Mouse (Mus musculus) lung, embryonic 16.5 days (tissue): ENCODE measurements around the gene Helz. TPM values are rescaled to one million over a fixed set of nuclear protein-coding genes. Genes with fewer than 3 reads are reported as not detected.
A peak's percentile ranks its signal among the peaks of the same experiment; 100 is the strongest.

ENCODE experiments used
- ATAC-seq: fragments of 200-750 bp; cut with Nextera tagmentation; 2 replicates; pipeline ENCODE4 v1.8.0; 2017; ENCODE audit warnings: low read depth, mild to moderate bottlenecking, moderate library complexity
- H3K27ac ChIP-seq: fragments of 300-500 bp; sonication (generic); 2 replicates; pipeline ENCODE4 v1.5.1; 2014; ENCODE audit warnings: mild to moderate bottlenecking, control low read depth, low read length
- H3K27me3 ChIP-seq: fragments of 300-500 bp; sonication (generic); 2 replicates; pipeline ENCODE4 v1.6.1; 2014; ENCODE audit warnings: low read depth, low read length, mixed read lengths; ENCODE audit not compliant: control insufficient read depth, insufficient read depth
- H3K36me3 ChIP-seq: fragments of 300-500 bp; sonication (generic); 2 replicates; pipeline ENCODE4 v1.6.1; 2014; ENCODE audit warnings: low read length; ENCODE audit not compliant: control insufficient read depth, insufficient read depth
- H3K4me1 ChIP-seq: fragments of 300-500 bp; sonication (generic); replicated peaks from 2 replicates; pipeline ENCODE4 v1.6.1; 2014; ENCODE audit warnings: low read length, mixed read lengths; ENCODE audit not compliant: control insufficient read depth, insufficient read depth
- H3K4me2 ChIP-seq: fragments of 300-500 bp; sonication (generic); 2 replicates; pipeline ENCODE4 v1.6.1; 2014; ENCODE audit warnings: low read depth, low read length, control low read depth
- H3K4me3 ChIP-seq: fragments of 300-500 bp; sonication (generic); 2 replicates; pipeline ENCODE4 v1.5.1; 2014; ENCODE audit warnings: mild to moderate bottlenecking, low read length, control low read depth
- H3K9ac ChIP-seq: fragments of 300-500 bp; sonication (generic); 2 replicates; pipeline ENCODE4 v1.6.1; 2014; ENCODE audit warnings: low read length, control low read depth
- H3K9me3 ChIP-seq: fragments of 300-500 bp; sonication (generic); 2 replicates; pipeline ENCODE4 v1.6.1; 2016; ENCODE audit warnings: low read length; ENCODE audit not compliant: control insufficient read depth
- WGBS: fragments of 180-500 bp; shearing (Covaris S2); extraction: QIAGEN DNeasy Blood & Tissue Kit; methylation state at CpG from one replicate; pipeline ENCODE4 v1.1.7; 2014; 5-methylcytosine and 5-hydroxymethylcytosine counted together
- polyA plus RNA-seq: library from polyadenylated mRNA; unstranded; fragments of >200 nt; fragmentation: Nextera tagmentation; extraction: Ambion mirVana; gene quantifications from 2 replicates; pipeline ENCODE4 v1.2.1, GENCODE M21; 2015

Gene Helz
- polyA plus RNA-seq, 1 experiment from 2014 or later: 21.3 TPM

DNA sequence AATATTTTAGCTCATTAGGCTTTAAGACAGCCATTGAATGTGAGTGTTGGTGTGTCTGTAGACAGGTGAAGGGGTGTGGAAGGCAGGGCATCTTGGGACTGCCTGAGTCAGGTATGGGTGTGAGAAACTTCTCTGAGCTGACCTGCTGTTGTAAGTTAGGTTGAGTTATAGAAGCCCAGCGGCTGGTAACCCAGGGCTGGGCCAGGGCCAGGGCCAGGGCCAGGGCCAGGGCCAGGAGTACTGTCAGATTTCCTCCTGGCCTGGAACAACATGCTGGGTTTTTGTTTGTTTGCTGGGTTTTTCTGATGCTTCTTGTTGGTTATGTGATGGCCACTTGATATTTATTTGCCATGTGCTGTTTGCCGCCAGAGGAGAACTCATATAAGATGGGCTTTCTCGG is 76.9 kb downstream of the Helz start:
- Histone ChIP-seq H3K9me3 (no peaks in the 10 kb centered on the region), H3K36me3 (peaks cover 12% of the 10 kb centered on the region; the same call in 1 of the 2 replicates), H3K9ac (no peak overlapping the region), H3K27ac (no peak overlapping the region), H3K4me2 (no peak overlapping the region), H3K4me1 (no peaks in the 10 kb centered on the region), H3K4me3 (no peak overlapping the region), H3K27me3 (no peaks in the 10 kb centered on the region)
- no peak for ATAC-seq
- 90% methylated on average over 3 of the region's 3 CpGs for WGBS

DNA sequence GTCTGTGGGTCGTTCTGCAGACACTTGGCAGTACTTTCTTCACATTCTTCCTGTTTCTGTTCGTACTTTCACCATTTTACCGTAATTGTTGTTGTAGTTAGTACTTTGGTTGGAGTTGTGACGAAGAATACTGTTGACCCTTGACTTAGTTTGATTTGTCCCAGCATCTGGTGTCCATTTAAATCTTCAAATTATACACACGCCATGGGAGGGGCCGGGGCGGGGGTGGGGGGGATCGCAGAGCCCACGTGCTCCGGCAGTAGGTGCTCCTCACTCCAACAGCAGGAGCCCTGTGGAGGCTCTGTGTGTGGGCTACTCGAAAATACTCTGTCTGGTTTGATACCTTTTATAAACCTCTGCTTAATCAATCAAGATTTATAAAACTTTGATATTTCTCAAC is 78.0 kb downstream of the Helz start:
- Histone ChIP-seq H3K27ac (no peak overlapping the region), H3K9ac (no peak overlapping the region), H3K27me3 (no peaks in the 10 kb centered on the region), H3K4me2 (no peak overlapping the region), H3K4me3 (no peak overlapping the region), H3K4me1 (no peaks in the 10 kb centered on the region), H3K9me3 (no peaks in the 10 kb centered on the region), H3K36me3 (peaks cover 6% of the 10 kb centered on the region; the same call in 1 of the 2 replicates)
- no peak for ATAC-seq
- WGBS: 71% methylated on average over 11 of the region's 11 CpGs

DNA sequence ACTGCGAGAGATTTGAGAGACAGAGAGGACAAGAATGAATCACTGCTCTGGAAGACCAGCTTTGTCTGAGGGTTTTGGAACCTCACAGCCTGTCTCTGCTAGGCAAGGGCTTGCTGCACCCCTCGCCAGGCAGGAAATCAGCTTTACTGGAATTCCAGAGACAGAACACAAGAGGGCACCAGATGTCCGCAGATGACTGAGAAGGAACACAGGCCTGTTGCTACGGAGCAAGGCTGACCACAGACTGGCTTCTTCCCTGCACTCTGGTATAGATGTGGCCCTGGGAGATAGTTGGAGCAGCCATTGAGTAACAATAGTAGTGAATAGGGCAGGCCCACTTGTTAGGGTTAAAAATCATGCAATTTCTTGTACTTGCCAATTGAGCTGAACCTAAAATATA is 81.8 kb downstream of the Helz start:
- H3K36me3 ChIP-seq: peaks cover 8% of the 10 kb centered on the region; the same call in 1 of the 2 replicates

DNA sequence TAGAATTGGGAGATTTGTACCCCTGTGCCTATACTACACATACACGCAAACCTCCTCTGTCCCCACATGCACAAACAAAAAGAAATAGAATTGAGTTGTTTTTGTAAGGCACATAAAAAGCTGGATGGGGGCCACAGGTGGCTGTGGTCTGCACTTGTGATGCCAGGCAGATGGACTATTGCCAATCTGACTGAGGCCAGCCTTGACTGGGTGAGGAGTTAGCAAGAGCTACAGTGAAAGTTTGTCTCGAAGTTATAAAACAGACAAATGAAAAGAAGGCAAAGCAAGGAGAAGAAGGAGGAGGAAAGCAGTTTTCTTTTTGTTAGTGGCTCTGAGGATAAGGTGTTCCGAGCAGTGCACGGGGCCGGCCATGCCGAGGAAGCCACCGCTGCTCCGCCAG is 82.2 kb downstream of the Helz start:
- no peak overlapping the region for H3K4me2 ChIP-seq
- H3K4me3 ChIP-seq: no peak overlapping the region
- no peaks in the 10 kb centered on the region for H3K9me3 ChIP-seq
- no peak overlapping the region for H3K9ac ChIP-seq
- H3K4me1 ChIP-seq: no peaks in the 10 kb centered on the region
- 83% methylated on average over 8 of the region's 8 CpGs for WGBS
- no peak for ATAC-seq
- H3K27me3 ChIP-seq: no peaks in the 10 kb centered on the region
- peaks cover 8% of the 10 kb centered on the region; the same call in 1 of the 2 replicates for H3K36me3 ChIP-seq
- no peak overlapping the region for H3K27ac ChIP-seq

More for the DNA sequence above, 81.8 kb downstream of the Helz start:
- Histone ChIP-seq H3K9me3 (no peaks in the 10 kb centered on the region), H3K4me2 (no peak overlapping the region), H3K4me3 (no peak overlapping the region), H3K27me3 (no peaks in the 10 kb centered on the region), H3K27ac (no peak overlapping the region), H3K4me1 (no peaks in the 10 kb centered on the region), H3K9ac (no peak overlapping the region)
- peak; percentile 80 for ATAC-seq
- WGBS: 33% methylated on average over 4 of the region's 4 CpGs

DNA sequence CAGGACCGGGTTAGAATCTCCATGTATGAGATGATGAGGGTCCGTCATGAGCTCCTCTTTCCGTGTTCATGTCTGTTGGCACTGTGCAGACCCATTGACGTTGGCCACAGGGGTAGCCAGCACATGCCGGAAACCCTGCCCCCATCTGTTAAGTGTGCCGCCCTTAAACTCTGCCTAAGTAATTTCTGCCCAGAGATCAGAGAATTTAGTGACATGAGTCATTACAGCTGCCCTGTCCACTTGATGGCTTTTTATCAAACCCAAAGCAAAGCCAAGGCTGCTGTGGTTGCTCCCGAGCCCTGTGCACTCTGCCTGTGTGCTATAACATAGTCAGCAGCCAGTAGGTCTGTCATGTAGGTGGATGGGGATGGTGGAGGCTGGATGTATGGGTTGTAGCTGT is 83.4 kb downstream of the Helz start:
- WGBS: 88% methylated on average over 7 of the region's 7 CpGs

DNA sequence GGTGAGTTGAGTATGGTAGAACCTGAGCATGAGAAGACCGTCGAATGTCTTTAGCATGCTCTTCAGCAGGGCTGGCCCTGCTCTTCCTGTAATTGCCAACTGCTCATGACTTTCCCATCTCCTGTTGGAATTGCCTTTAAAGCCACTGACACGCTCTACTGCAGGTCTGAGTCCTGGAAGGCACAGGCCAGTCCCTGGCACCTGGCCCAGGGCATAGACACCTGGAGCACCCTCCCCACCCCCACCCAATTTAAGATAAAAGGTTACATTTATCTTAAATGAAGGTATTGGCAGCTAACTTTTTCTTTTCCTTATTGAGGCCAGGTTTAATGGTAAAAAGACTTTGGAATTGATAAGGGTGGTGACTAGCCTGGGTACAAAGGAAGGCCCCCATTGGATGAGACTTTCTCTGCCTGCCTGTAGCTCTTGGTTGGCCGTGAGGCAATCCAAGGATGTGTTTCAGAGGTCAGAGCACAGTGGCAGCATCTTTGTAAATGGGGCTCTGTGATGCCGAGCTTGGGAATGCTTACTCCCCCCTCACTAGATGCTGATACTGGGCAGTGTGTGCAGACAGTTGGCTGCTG is 85.9 kb downstream of the Helz start:
- H3K9ac ChIP-seq: no peak overlapping the region
- H3K27me3 ChIP-seq: no peaks in the 10 kb centered on the region
- ATAC-seq: no peak
- H3K4me1 ChIP-seq: no peaks in the 10 kb centered on the region
- no peak overlapping the region for H3K4me2 ChIP-seq
- H3K27ac ChIP-seq: no peak overlapping the region
- WGBS: 78% methylated on average over 5 of the region's 5 CpGs
- H3K4me3 ChIP-seq: no peak overlapping the region
- no peaks in the 10 kb centered on the region for H3K9me3 ChIP-seq
- peaks cover 21% of the 10 kb centered on the region for H3K36me3 ChIP-seq

More for the DNA sequence above, 83.4 kb downstream of the Helz start:
- H3K4me3 ChIP-seq: no peak overlapping the region
- ATAC-seq: no peak
- H3K36me3 ChIP-seq: peaks cover 14% of the 10 kb centered on the region; the same call in 1 of the 2 replicates
- no peaks in the 10 kb centered on the region for H3K27me3 ChIP-seq
- no peak overlapping the region for H3K4me2 ChIP-seq
- H3K4me1 ChIP-seq: no peaks in the 10 kb centered on the region
- no peak overlapping the region for H3K27ac ChIP-seq
- H3K9ac ChIP-seq: no peak overlapping the region
- no peaks in the 10 kb centered on the region for H3K9me3 ChIP-seq

DNA sequence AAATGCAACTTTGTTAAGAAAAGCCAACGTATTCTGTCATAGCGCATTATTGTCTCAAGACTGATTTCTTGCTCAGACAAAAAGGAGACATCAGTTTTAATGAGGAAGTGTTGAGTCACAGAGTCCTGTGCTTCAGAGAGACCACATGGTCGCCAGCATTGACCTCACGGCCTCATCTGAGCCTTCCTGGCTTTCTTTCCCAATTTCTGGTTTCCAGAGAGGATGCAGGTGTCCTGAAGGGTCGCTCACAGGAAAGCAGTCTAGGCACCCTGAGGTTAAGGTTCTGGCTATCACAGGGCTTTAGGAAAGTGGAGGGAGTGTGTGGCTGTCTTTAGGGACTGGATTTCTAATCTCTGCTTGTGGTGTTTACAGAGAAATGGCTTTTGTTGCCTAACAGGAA is 90.4 kb downstream of the Helz start:
- no peak overlapping the region for H3K9ac ChIP-seq
- no peak overlapping the region for H3K4me2 ChIP-seq
- H3K4me1 ChIP-seq: no peaks in the 10 kb centered on the region
- H3K4me3 ChIP-seq: no peak overlapping the region
- 76% methylated on average over 5 of the region's 5 CpGs for WGBS
- H3K36me3 ChIP-seq: peaks cover 25% of the 10 kb centered on the region
- no peaks in the 10 kb centered on the region for H3K9me3 ChIP-seq
- no peak overlapping the region for H3K27ac ChIP-seq
- no peaks in the 10 kb centered on the region for H3K27me3 ChIP-seq
- no peak for ATAC-seq

DNA sequence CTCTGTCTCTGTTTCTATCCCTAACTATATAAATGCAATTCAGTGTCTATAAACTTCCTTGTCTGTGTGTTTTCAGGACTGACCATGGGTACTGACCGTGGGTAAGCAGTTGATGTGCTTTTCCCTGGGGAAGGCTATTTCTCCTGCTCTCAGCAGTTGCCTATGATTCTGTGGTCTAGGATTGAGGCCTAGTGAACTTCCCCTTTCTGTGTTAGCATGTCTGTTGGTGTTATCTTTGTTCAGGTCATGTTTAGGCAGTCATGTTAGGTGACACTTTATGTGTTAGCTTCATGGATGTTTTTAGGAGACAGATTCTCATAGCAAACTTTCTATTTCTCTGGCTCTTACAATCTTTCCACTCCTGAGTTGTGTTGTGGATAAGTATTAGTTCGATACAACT is 91.9 kb downstream of the Helz start:
- no peaks in the 10 kb centered on the region for H3K9me3 ChIP-seq
- no peak overlapping the region for H3K4me3 ChIP-seq
- H3K4me2 ChIP-seq: no peak overlapping the region
- peaks cover 33% of the 10 kb centered on the region for H3K36me3 ChIP-seq
- H3K4me1 ChIP-seq: no peaks in the 10 kb centered on the region
- no peak for ATAC-seq
- 88% methylated on average over 2 of the region's 2 CpGs for WGBS
- H3K27me3 ChIP-seq: no peaks in the 10 kb centered on the region
- H3K9ac ChIP-seq: no peak overlapping the region
- no peak overlapping the region for H3K27ac ChIP-seq

DNA sequence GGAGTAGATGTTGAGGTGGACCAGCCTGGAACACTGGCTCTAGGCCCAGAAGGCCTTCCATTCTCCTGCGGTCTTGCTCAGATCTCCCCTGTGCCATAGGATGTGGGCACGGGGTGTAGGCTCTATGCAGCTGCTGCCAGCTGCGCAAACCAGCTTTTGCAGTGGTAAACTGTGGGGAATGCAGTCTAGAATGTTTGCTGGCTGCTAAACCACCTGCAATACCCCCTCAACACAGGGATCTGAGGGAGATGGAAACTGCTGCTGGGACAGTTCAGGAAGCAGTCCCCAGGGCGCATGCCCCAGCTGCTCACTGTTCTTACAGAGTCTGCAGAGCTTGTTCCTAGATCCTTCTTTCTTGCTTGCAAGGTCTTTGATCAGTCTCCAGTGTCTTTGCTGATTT is 96.7 kb downstream of the Helz start:
- no peak overlapping the region for H3K4me2 ChIP-seq
- H3K27me3 ChIP-seq: no peaks in the 10 kb centered on the region
- no peak overlapping the region for H3K27ac ChIP-seq
- H3K4me1 ChIP-seq: peaks cover 7% of the 10 kb centered on the region; the same call in 1 of the 2 replicates
- peaks cover 28% of the 10 kb centered on the region for H3K36me3 ChIP-seq
- H3K9me3 ChIP-seq: no peaks in the 10 kb centered on the region
- no peak for ATAC-seq
- H3K4me3 ChIP-seq: no peak overlapping the region
- no peak overlapping the region for H3K9ac ChIP-seq
- 96% methylated on average over 4 of the region's 4 CpGs for WGBS

DNA sequence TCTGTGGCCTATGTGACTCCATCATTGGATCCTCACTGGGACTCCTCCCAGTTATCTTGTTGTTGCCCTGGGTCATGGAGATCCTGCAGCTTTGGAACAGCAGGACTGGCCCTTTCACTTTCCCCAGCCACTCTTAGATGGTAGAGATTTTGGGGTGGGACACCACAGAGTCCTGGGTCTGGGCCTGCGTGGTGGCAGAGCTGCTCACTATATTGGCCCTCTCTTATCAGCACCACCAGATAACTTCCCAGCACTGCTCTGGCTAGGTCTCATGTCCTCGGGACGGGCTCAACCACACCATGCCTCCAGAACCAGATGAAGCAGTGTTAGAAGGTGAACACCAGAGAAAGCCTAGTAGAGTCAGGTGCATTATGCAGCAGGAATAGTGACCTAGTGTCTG is 99.6 kb downstream of the Helz start:
- 86% methylated on average over 3 of the region's 3 CpGs for WGBS
- Histone ChIP-seq H3K4me1 (peaks cover 21% of the 10 kb centered on the region; the same call in 1 of the 2 replicates), H3K9me3 (no peaks in the 10 kb centered on the region), H3K4me2 (no peak overlapping the region), H3K27ac (no peak overlapping the region), H3K9ac (no peak overlapping the region), H3K4me3 (no peak overlapping the region), H3K36me3 (peaks cover 24% of the 10 kb centered on the region), H3K27me3 (no peaks in the 10 kb centered on the region)
- ATAC-seq: no peak
